ENCODE assay signal across 8 mouse cellular contexts in genomic region chr2:127481841-127482532, GRCm38 (mm10). TPM values are rescaled to one million over a fixed set of nuclear protein-coding genes. Genes with fewer than 3 reads are reported as not detected.
DNase-seq lines count a peak whose midpoint lies in the region; ATAC-seq and TF ChIP-seq lines count a peak whose summit lies in the region.

No protein-coding gene starts in this region.

- ATAC-seq in lung, embryonic 14.5 days (ENCODE audit: insufficient read depth) = peak; percentile 47
- 0 out of 2 replicates have a peak, but pooled peaks have one; percentile 8 for ATAC-seq in forebrain, embryonic 11.5 days (replicated peaks; ENCODE audit: low FRiP score)
- ATAC-seq in intestine, embryonic 16.5 days = peak; percentile 62
- no peak for ATAC-seq in midbrain, embryonic 14.5 days (ENCODE audit: low FRiP score, low TSS enrichment)

- TF ChIP-seq CTCF in lung, embryonic 14.5 days (IDR thresholded peaks at IDR 0.05; ENCODE audit: low read depth) = peak; percentile 55

- peak; percentile 49 for DNase-seq in lung, embryonic 14.5 days
- DNase-seq in lung, postnatal 25 days (ENCODE audit: low spot score) = no peak
- DNase-seq in forebrain, embryonic 11.5 days (ENCODE audit: low spot score) = peak; percentile 56
- no peak for DNase-seq in midbrain, embryonic 14.5 days
- DNase-seq in left cerebral cortex, adult 8-10 months (ENCODE audit: low spot score in 2 of 2) = no peak
- no peak for DNase-seq in right cerebral cortex, postnatal 25 days
- no peak for DNase-seq in adrenal gland, adult 8-10 months

- WGBS in lung, embryonic 14.5 days = under 1% methylated on average over 58 of the region's 59 CpGs
- WGBS in forebrain, embryonic 11.5 days = under 1% methylated on average over 54 of the region's 59 CpGs
- WGBS in intestine, embryonic 16.5 days = 1% methylated on average over 59 of the region's 59 CpGs
- WGBS in midbrain, embryonic 14.5 days = under 1% methylated on average over 59 of the region's 59 CpGs

- no peaks in the 10 kb centered on the region for H3K36me3 ChIP-seq in lung, embryonic 14.5 days (ENCODE audit: insufficient read depth)
- no peaks in the 10 kb centered on the region for H3K36me3 ChIP-seq in forebrain, embryonic 11.5 days (ENCODE audit: control insufficient read depth, insufficient read depth, low read length)
- no peaks in the 10 kb centered on the region for H3K36me3 ChIP-seq in intestine, embryonic 16.5 days (ENCODE audit: control insufficient read depth, insufficient read depth, low read length)
- no peaks in the 10 kb centered on the region for H3K36me3 ChIP-seq in midbrain, embryonic 14.5 days (ENCODE audit: control insufficient read depth, insufficient read depth, low read length)

- H3K27ac ChIP-seq in lung, embryonic 14.5 days (ENCODE audit: low read depth) = peak overlapping the region; percentile 46; the same call in 1 of the 2 replicates
- no peak overlapping the region for H3K27ac ChIP-seq in forebrain, embryonic 11.5 days (ENCODE audit: low read depth, low read length)
- no peak overlapping the region for H3K27ac ChIP-seq in intestine, embryonic 16.5 days (ENCODE audit: low read length)
- H3K27ac ChIP-seq in midbrain, embryonic 14.5 days (replicated peaks; ENCODE audit: low read depth, low read length) = no peak overlapping the region

- peak overlapping the region; percentile 58 for H3K4me3 ChIP-seq in lung, embryonic 14.5 days (ENCODE audit: low read depth, low read length)
- peak overlapping the region; percentile 35 for H3K4me3 ChIP-seq in forebrain, embryonic 11.5 days (ENCODE audit: low read depth, low read length)
- H3K4me3 ChIP-seq in intestine, embryonic 16.5 days (ENCODE audit: low read length) = peak overlapping the region; percentile 61
- peak overlapping the region; percentile 25 for H3K4me3 ChIP-seq in midbrain, embryonic 14.5 days (replicated peaks; ENCODE audit: low read depth, low read length)

- H3K4me1 ChIP-seq in lung, embryonic 14.5 days (ENCODE audit: insufficient read depth) = peaks cover 14% of the 10 kb centered on the region
- H3K4me1 ChIP-seq in forebrain, embryonic 11.5 days (replicated peaks; ENCODE audit: control insufficient read depth, insufficient read depth, low read length) = peaks cover 13% of the 10 kb centered on the region; the same call in 1 of the 2 replicates
- H3K4me1 ChIP-seq in intestine, embryonic 16.5 days (ENCODE audit: control insufficient read depth, insufficient read depth, low read length) = peaks cover 23% of the 10 kb centered on the region
- H3K4me1 ChIP-seq in midbrain, embryonic 14.5 days (ENCODE audit: control insufficient read depth, insufficient read depth, low read length) = peaks cover 15% of the 10 kb centered on the region; the same call in 1 of the 2 replicates

- no peaks in the 10 kb centered on the region for H3K9me3 ChIP-seq in lung, embryonic 14.5 days (ENCODE audit: low read depth, low read length)
- H3K9me3 ChIP-seq in forebrain, embryonic 11.5 days (ENCODE audit: control insufficient read depth, low read length) = no peaks in the 10 kb centered on the region
- no peaks in the 10 kb centered on the region for H3K9me3 ChIP-seq in intestine, embryonic 16.5 days (ENCODE audit: control insufficient read depth, low read length)
- H3K9me3 ChIP-seq in midbrain, embryonic 14.5 days (ENCODE audit: control insufficient read depth, low read length) = no peaks in the 10 kb centered on the region

- H3K9ac ChIP-seq in lung, embryonic 14.5 days = peak overlapping the region; percentile 56
- peak overlapping the region; percentile 17 for H3K9ac ChIP-seq in forebrain, embryonic 11.5 days (ENCODE audit: low read length)
- H3K9ac ChIP-seq in intestine, embryonic 16.5 days (ENCODE audit: low read depth, low read length) = peak overlapping the region; percentile 61
- H3K9ac ChIP-seq in midbrain, embryonic 14.5 days (replicated peaks; ENCODE audit: low read length) = no peak overlapping the region

- peak overlapping the region; percentile 90 for H3K4me2 ChIP-seq in lung, embryonic 14.5 days
- peak overlapping the region; percentile 67 for H3K4me2 ChIP-seq in forebrain, embryonic 11.5 days (ENCODE audit: low read depth, low read length, severe bottlenecking)
- peak overlapping the region; percentile 91 for H3K4me2 ChIP-seq in intestine, embryonic 16.5 days (ENCODE audit: low read depth, low read length)
- H3K4me2 ChIP-seq in midbrain, embryonic 14.5 days (ENCODE audit: low read length) = peak overlapping the region; percentile 51

- peaks cover 48% of the 10 kb centered on the region for H3K27me3 ChIP-seq in lung, embryonic 14.5 days (ENCODE audit: insufficient read depth, low read length)
- peaks cover 52% of the 10 kb centered on the region for H3K27me3 ChIP-seq in forebrain, embryonic 11.5 days (ENCODE audit: control insufficient read depth, insufficient read depth, low read length)
- peaks cover 49% of the 10 kb centered on the region for H3K27me3 ChIP-seq in intestine, embryonic 16.5 days (replicated peaks; ENCODE audit: control insufficient read depth, insufficient read depth, low read length)
- H3K27me3 ChIP-seq in midbrain, embryonic 14.5 days (ENCODE audit: control insufficient read depth, insufficient read depth, low read length) = peaks cover 60% of the 10 kb centered on the region

RNA-seq across cellular contexts. Expression of gene Fahd2a, which starts 37.6 kb away (rescaled TPM):
- 18.7 and 25.0 TPM in 2 replicates for polyA plus RNA-seq in lung, embryonic 14.5 days (2014; fragmentation: Nextera tagmentation; extraction: Ambion mirVana)
- polyA plus RNA-seq in forebrain, embryonic 11.5 days (2014; fragmentation: Nextera tagmentation; extraction: Ambion mirVana) = 25.8 and 26.0 TPM in 2 replicates
- polyA plus RNA-seq in intestine, embryonic 16.5 days (2015; fragmentation: Nextera tagmentation; extraction: Ambion mirVana) = 24.8 and 27.8 TPM in 2 replicates
- 37.0 and 42.8 TPM in 2 replicates for polyA plus RNA-seq in midbrain, embryonic 14.5 days (2014; fragmentation: Nextera tagmentation; extraction: Ambion mirVana)
- 10 to 100 TPM; 19.1 to 24.8 (median 21.9) TPM for total RNA-seq in left cerebral cortex, adult 8-10 months (2022)
- total RNA-seq in adrenal gland, adult 8-10 months (2022) = 10 to 100 TPM; 50.4 to 65.8 (median 54.9) TPM

RNA-seq across cellular contexts. Expression of gene Kcnip3, which starts 39.9 kb away (rescaled TPM):
- polyA plus RNA-seq in lung, embryonic 14.5 days (2014; fragmentation: Nextera tagmentation; extraction: Ambion mirVana) = 8.1 and 8.5 TPM in 2 replicates
- polyA plus RNA-seq in forebrain, embryonic 11.5 days (2014; fragmentation: Nextera tagmentation; extraction: Ambion mirVana) = 4.6 and 6.3 TPM in 2 replicates
- 3.4 and 4.0 TPM in 2 replicates for polyA plus RNA-seq in intestine, embryonic 16.5 days (2015; fragmentation: Nextera tagmentation; extraction: Ambion mirVana)
- 10.7 and 13.1 TPM in 2 replicates for polyA plus RNA-seq in midbrain, embryonic 14.5 days (2014; fragmentation: Nextera tagmentation; extraction: Ambion mirVana)
- 100 to 1,000 TPM; 120 to 130 (median 126) TPM for total RNA-seq in left cerebral cortex, adult 8-10 months (2022)
- 10 to 100 TPM in 2 of 4 experiments, 1 to 10 TPM in 2; 7.8 to 10.2 (median 9.1) TPM for total RNA-seq in adrenal gland, adult 8-10 months (2022)

RNA-seq across cellular contexts. Expression of gene Gpat2, which starts 57.0 kb away (rescaled TPM):
- 0.27 and 0.42 TPM in 2 replicates for polyA plus RNA-seq in lung, embryonic 14.5 days (2014; fragmentation: Nextera tagmentation; extraction: Ambion mirVana)
- 0.16 and 0.40 TPM in 2 replicates for polyA plus RNA-seq in forebrain, embryonic 11.5 days (2014; fragmentation: Nextera tagmentation; extraction: Ambion mirVana)
- polyA plus RNA-seq in intestine, embryonic 16.5 days (2015; fragmentation: Nextera tagmentation; extraction: Ambion mirVana) = 0.09 and 0.12 TPM in 2 replicates
- polyA plus RNA-seq in midbrain, embryonic 14.5 days (2014; fragmentation: Nextera tagmentation; extraction: Ambion mirVana) = 0.08 TPM in 2 replicates
- total RNA-seq in left cerebral cortex, adult 8-10 months (2022) = under 1 TPM; 0.27 to 0.63 (median 0.39) TPM
- total RNA-seq in adrenal gland, adult 8-10 months (2022) = under 1 TPM in 3 of 4 experiments, not detected in 1; 0.17 to 0.94 (median 0.71) TPM

RNA-seq across cellular contexts. Expression of gene Prom2, which starts 59.3 kb away (rescaled TPM):
- polyA plus RNA-seq in lung, embryonic 14.5 days (2014; fragmentation: Nextera tagmentation; extraction: Ambion mirVana) = 1.6 and 1.8 TPM in 2 replicates
- polyA plus RNA-seq in forebrain, embryonic 11.5 days (2014; fragmentation: Nextera tagmentation; extraction: Ambion mirVana) = 0.48 and 0.63 TPM in 2 replicates
- polyA plus RNA-seq in intestine, embryonic 16.5 days (2015; fragmentation: Nextera tagmentation; extraction: Ambion mirVana) = 0.56 and 0.58 TPM in 2 replicates
- not detected in 2 replicates for polyA plus RNA-seq in midbrain, embryonic 14.5 days (2014; fragmentation: Nextera tagmentation; extraction: Ambion mirVana)
- under 1 TPM; 0.26 to 0.50 (median 0.38) TPM for total RNA-seq in left cerebral cortex, adult 8-10 months (2022)
- 1 to 10 TPM in 2 of 4 experiments, under 1 TPM in 2; 0.80 to 1.8 (median 1.3) TPM for total RNA-seq in adrenal gland, adult 8-10 months (2022)

Comparison
In these comparisons a context has a peak if more than half of its experiments do, and no peak if none do; other contexts are left out.
1. DNase-seq: peak in lung, embryonic 14.5 days (single experiment) and forebrain, embryonic 11.5 days (single experiment); none in lung, postnatal 25 days (single experiment), midbrain, embryonic 14.5 days (single experiment), left cerebral cortex, adult 8-10 months (0 of 2), right cerebral cortex, postnatal 25 days (single experiment) and adrenal gland, adult 8-10 months (single experiment).
2. Peak in every context shown above with its lines, with median percentiles within 50 percentile points of each other: H3K4me2 ChIP-seq and H3K4me3 ChIP-seq.